Mouse (Mus musculus): ENCODE results near the gene H2-Ob. TPM values are rescaled to one million over a fixed set of nuclear protein-coding genes. Genes with fewer than 3 reads are reported as not detected.

Gene H2-Ob
- polyA plus RNA-seq (2015; fragmentation: Nextera tagmentation; extraction: Ambion mirVana) = not detected in 2 replicates

DNA sequence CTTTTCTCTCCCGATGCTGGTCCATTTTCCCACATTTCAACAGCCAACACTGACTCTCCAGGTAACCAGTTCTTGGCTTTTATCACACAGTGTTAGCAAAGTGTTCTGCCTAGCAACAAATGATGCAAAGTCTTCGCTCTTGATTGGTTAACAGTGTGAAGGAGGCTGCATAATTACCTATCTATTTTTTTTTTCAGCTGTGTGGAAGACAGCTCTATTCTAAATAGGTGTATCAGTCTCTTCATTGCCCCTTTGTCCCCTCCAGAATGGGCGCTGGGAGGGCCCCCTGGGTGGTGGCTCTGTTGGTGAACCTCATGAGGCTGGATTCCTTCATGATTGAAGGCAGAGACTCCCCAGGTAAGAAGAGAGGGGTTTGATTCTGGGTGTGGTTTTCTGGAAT lies at the start of gene H2-Ob:
Gene H2-Ob (plus strand): TSS at position 198 of the 400 bp plus-strand sequence.
- no peak within 1 kb of the TSS for H3K9ac ChIP-seq
- H3K4me1 ChIP-seq = no peaks in the 10 kb centered on the region
- H3K9me3 ChIP-seq = peaks cover 6% of the 10 kb centered on the region; the same call in 1 of the 2 replicates
- WGBS = 64% methylated on average over 3 of the region's 3 CpGs
- H3K4me3 ChIP-seq = no peak within 1 kb of the TSS
- no peaks in the 10 kb centered on the region for H3K27me3 ChIP-seq
- H3K4me2 ChIP-seq = no peak within 1 kb of the TSS
- no peaks in the 10 kb centered on the region for H3K36me3 ChIP-seq
- ATAC-seq (ENCODE audit: insufficient number of reproducible peaks, insufficient read depth, low FRiP score, low TSS enrichment, low read depth) = no peak
- H3K27ac ChIP-seq = no peak within 1 kb of the TSS

DNA sequence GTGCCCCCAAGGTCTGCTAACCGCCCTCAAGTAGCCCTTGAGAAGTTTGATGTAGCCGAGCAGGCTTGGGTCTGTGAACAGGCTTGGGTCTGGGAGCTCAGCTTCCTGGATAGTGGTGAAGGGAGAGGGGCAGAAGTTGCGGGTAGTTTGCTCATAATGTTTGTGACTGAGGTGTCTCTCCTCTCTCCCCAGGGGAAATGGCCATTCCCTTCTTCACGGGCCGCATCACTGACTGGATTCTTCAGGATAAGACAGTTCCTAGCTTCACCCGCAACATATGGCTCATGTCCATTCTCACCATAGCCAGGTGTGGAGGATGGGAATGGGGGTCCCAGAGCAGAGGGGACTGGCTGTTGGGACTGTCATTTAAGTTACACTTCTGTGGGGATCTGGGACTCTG lies 49.7 kb upstream of the H2-Ob start:
- no peak for ATAC-seq (ENCODE audit: insufficient number of reproducible peaks, insufficient read depth, low FRiP score, low TSS enrichment, low read depth)
- H3K4me2 ChIP-seq = no peak overlapping the region
- H3K9ac ChIP-seq = no peak overlapping the region
- H3K27ac ChIP-seq = no peak overlapping the region
- no peaks in the 10 kb centered on the region for H3K9me3 ChIP-seq
- H3K36me3 ChIP-seq = no peaks in the 10 kb centered on the region
- H3K4me1 ChIP-seq = peaks cover 14% of the 10 kb centered on the region
- WGBS = 70% methylated on average over 6 of the region's 6 CpGs
- H3K27me3 ChIP-seq = peaks cover 88% of the 10 kb centered on the region
- H3K4me3 ChIP-seq = no peak overlapping the region

DNA sequence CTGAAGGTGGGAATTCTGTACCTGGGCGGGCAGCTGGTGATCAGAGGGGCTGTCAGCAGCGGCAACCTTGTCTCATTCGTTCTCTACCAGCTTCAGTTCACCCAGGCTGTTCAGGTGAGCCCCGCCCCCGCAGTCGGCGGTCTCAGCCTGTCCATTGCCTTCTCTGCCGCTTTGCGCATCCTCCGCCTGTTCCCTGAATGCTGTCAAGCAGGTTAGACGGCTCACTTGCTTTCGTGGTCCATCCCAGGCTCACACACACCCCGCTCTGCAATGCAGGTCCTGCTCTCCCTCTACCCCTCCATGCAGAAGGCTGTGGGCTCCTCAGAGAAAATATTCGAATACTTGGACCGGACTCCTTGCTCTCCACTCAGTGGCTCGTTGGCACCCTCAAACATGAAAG lies 45.9 kb upstream of the H2-Ob start:
- H3K9ac ChIP-seq = 0 out of 2 replicates have a peak overlapping the region, but pooled peaks have one; percentile 11
- ATAC-seq (ENCODE audit: insufficient number of reproducible peaks, insufficient read depth, low FRiP score, low TSS enrichment, low read depth) = no peak
- peak overlapping the region; percentile 14; the same call in 1 of the 2 replicates for H3K4me2 ChIP-seq
- no peak overlapping the region for H3K4me3 ChIP-seq
- WGBS = 16% methylated on average over 16 of the region's 16 CpGs
- H3K27ac ChIP-seq = no peak overlapping the region
- H3K9me3 ChIP-seq = no peaks in the 10 kb centered on the region
- H3K36me3 ChIP-seq = no peaks in the 10 kb centered on the region
- H3K27me3 ChIP-seq = peaks cover 95% of the 10 kb centered on the region
- H3K4me1 ChIP-seq = peaks cover 13% of the 10 kb centered on the region

DNA sequence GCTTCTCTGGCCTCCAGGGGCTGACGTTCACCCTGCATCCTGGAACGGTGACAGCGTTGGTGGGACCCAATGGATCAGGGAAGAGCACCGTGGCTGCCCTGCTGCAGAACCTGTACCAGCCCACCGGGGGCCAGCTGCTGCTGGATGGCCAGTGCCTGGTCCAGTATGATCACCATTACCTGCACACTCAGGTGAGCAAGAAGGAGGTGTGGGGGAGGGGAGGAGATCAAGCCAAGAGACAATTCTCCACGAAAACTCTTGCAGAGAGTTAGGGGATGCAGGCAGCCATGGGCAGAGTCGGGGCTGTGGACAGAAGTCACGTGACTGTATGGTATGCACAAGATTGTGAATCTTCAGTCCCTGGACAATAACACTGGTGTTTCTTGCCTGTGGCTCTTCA lies 45.2 kb upstream of the H2-Ob start:
- Histone ChIP-seq H3K4me2 (no peak overlapping the region), H3K27ac (no peak overlapping the region), H3K9ac (no peak overlapping the region), H3K36me3 (no peaks in the 10 kb centered on the region), H3K4me3 (no peak overlapping the region), H3K27me3 (peaks cover 95% of the 10 kb centered on the region), H3K9me3 (no peaks in the 10 kb centered on the region), H3K4me1 (peaks cover 14% of the 10 kb centered on the region)
- WGBS = 58% methylated on average over 8 of the region's 8 CpGs
- ATAC-seq (ENCODE audit: insufficient number of reproducible peaks, insufficient read depth, low FRiP score, low TSS enrichment, low read depth) = no peak

DNA sequence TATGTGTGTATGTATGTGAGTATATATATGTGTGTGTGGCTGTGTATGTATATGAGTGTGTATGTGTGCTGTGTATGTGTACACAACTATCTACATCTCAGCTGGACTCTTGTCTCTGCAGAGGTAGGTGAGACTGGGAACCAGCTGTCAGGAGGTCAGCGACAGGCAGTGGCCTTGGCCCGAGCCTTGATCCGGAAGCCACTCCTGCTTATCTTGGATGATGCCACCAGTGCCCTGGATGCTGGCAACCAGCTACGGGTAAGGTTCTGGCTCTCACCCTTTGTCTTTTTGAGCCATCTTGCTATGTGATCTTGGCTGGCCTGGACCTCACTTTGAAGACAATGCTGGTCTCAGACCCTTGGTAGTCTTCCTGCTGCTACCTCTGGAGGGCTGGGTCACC lies 44.0 kb upstream of the H2-Ob start:
- Histone ChIP-seq H3K9me3 (no peaks in the 10 kb centered on the region), H3K27ac (no peak overlapping the region), H3K4me2 (no peak overlapping the region), H3K36me3 (no peaks in the 10 kb centered on the region), H3K9ac (no peak overlapping the region), H3K27me3 (peaks cover 96% of the 10 kb centered on the region), H3K4me3 (no peak overlapping the region), H3K4me1 (peaks cover 15% of the 10 kb centered on the region)
- ATAC-seq (ENCODE audit: insufficient number of reproducible peaks, insufficient read depth, low FRiP score, low TSS enrichment, low read depth) = no peak
- WGBS = 79% methylated on average over 4 of the region's 4 CpGs

DNA sequence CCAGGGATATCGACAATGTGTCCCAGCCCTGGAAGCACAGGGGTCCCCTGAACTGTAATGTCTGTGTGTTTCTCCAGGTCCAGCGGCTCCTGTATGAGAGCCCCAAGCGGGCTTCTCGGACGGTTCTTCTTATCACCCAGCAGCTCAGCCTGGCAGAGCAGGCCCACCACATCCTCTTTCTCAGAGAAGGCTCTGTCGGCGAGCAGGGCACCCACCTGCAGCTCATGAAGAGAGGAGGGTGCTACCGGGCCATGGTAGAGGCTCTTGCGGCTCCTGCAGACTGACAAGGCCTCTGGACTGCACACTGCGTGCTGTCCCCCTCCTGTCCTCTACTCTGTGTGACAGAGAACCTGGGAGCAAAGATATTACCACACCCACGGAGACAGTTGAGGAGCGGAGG lies 42.2 kb upstream of the H2-Ob start:
- no peaks in the 10 kb centered on the region for H3K9me3 ChIP-seq
- WGBS = 34% methylated on average over 12 of the region's 12 CpGs
- no peak overlapping the region for H3K9ac ChIP-seq
- H3K4me2 ChIP-seq = no peak overlapping the region
- no peak overlapping the region for H3K27ac ChIP-seq
- peaks cover 98% of the 10 kb centered on the region for H3K27me3 ChIP-seq
- H3K4me1 ChIP-seq = peaks cover 15% of the 10 kb centered on the region
- no peak for ATAC-seq (ENCODE audit: insufficient number of reproducible peaks, insufficient read depth, low FRiP score, low TSS enrichment, low read depth)
- no peaks in the 10 kb centered on the region for H3K36me3 ChIP-seq
- H3K4me3 ChIP-seq = no peak overlapping the region

DNA sequence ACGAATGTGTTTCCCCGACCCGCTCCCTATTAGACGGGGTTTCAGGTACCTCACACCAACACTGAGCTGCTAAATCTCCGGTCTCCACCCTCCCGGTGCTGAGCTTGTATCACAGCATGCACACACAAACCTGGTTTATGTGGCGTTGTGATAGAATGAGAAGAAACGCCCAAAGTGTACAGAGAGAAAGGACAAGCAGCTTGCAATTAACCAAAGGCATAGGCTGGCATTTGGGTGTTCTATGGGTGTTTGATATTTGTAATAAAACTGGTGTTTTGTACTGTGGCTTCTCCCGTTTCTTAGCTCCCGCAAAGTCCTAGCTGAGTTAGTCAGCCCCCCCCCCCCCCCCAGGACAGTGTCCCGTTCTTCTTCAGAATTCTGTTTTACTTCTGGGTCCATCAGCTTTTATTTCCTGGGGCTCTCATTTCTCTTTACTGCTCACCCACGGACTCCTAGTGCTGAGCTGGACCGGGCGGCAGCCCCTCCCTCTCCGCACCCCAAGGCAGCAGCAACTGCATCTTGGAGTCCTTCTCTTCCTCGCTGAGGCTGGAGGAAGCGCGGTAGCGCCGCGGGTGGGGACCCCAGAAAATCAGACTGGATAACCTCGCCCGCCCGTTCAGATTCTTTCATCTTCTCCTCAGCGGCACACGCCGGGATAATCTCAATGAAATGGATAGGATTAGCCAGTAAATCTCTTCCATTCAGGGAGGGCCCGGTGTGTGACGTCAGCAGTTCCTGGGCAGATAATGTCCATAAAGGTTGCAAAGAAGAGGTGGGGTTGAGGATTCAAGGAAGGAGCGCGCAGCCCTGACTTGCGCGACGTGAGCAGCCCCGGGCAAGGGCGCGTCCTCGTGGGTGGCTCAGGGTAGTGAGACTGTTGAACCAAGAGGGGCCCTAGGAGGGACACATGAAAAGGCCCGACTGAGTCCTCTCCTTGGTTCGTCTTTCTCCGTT lies 41.5 kb upstream of the H2-Ob start, which contains the start of gene Psmb8:
Gene Psmb8 (plus strand): TSS at position 781 of the 954 bp plus-strand sequence.
- peak; percentile 75 for ATAC-seq (ENCODE audit: insufficient number of reproducible peaks, insufficient read depth, low FRiP score, low TSS enrichment, low read depth)
- 4% methylated on average over 41 of the region's 41 CpGs for WGBS

DNA sequence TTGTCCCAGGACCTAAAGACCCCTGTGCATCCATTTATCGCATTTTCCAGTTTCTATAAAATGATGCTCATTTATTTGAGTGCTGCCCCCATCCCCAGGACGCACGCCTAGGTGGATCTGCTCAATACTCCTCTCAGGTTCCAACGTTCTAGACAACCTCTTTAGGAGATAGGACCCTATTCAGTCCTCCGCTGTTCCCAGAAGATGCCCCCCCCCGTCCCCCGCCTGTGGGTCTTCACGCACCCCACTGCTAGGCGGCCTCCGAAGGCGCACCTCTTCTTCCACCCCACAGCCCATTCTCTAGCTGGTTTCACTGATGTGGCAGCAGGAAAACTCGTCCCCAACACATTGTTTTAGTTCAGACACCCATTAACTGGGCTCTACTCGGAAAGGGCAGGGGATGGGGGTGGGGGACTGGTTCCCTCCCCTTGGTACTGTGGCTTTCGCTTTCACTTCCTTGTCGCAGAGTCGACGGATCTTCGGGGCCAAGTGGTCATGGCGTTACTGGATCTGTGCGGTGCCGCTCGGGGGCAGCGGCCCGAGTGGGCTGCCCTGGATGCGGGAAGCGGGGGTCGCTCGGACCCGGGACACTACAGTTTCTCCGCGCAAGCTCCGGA lies 40.7 kb upstream of the H2-Ob start:
- Histone ChIP-seq H3K27ac (no peak overlapping the region), H3K4me3 (peak overlapping the region; percentile 45), H3K9ac (peak overlapping the region; percentile 47; the same call in 1 of the 2 replicates), H3K4me1 (peaks cover 15% of the 10 kb centered on the region), H3K36me3 (no peaks in the 10 kb centered on the region), H3K27me3 (peaks cover 92% of the 10 kb centered on the region), H3K4me2 (peak overlapping the region; percentile 73), H3K9me3 (no peaks in the 10 kb centered on the region)
- WGBS = 2% methylated on average over 32 of the region's 32 CpGs
- no peak for ATAC-seq (ENCODE audit: insufficient number of reproducible peaks, insufficient read depth, low FRiP score, low TSS enrichment, low read depth)

More for the DNA sequence above, 41.5 kb upstream of the H2-Ob start, which contains the start of gene Psmb8:
- H3K27me3 ChIP-seq = peaks cover 95% of the 10 kb centered on the region
- peaks cover 15% of the 10 kb centered on the region for H3K4me1 ChIP-seq
- H3K4me2 ChIP-seq = peak within 1 kb of the TSS; percentile 73
- peak within 1 kb of the TSS; percentile 45 for H3K4me3 ChIP-seq
- no peaks in the 10 kb centered on the region for H3K9me3 ChIP-seq
- no peaks in the 10 kb centered on the region for H3K36me3 ChIP-seq
- H3K27ac ChIP-seq = no peak within 1 kb of the TSS
- H3K9ac ChIP-seq = peak within 1 kb of the TSS; percentile 47

DNA sequence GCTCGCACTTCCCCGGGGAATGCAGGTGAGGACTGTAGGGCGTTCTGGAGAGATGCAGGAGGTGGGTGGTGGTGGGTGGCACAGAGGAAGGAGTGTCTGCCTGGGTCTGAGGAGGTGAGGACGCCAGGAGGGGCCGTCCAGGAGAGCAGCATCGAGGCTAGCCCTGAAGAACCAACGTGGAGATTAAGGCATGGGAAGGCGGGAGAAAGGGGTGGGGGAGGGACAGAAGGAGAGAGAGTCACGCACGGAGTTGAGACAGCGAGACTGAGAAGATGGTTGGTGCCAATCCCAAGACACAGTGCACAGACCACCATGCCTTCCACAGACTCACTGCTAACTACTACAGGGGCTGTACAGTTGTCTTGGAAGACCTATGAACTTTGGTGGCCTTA lies 40.2 kb upstream of the H2-Ob start:
- Histone ChIP-seq H3K9ac (peak overlapping the region; percentile 47; the same call in 1 of the 2 replicates), H3K4me3 (peak overlapping the region; percentile 45), H3K27ac (no peak overlapping the region), H3K4me2 (peak overlapping the region; percentile 73), H3K36me3 (no peaks in the 10 kb centered on the region), H3K27me3 (peaks cover 92% of the 10 kb centered on the region), H3K9me3 (no peaks in the 10 kb centered on the region), H3K4me1 (peaks cover 15% of the 10 kb centered on the region)
- no peak for ATAC-seq (ENCODE audit: insufficient number of reproducible peaks, insufficient read depth, low FRiP score, low TSS enrichment, low read depth)
- WGBS = 10% methylated on average over 11 of the region's 11 CpGs

DNA sequence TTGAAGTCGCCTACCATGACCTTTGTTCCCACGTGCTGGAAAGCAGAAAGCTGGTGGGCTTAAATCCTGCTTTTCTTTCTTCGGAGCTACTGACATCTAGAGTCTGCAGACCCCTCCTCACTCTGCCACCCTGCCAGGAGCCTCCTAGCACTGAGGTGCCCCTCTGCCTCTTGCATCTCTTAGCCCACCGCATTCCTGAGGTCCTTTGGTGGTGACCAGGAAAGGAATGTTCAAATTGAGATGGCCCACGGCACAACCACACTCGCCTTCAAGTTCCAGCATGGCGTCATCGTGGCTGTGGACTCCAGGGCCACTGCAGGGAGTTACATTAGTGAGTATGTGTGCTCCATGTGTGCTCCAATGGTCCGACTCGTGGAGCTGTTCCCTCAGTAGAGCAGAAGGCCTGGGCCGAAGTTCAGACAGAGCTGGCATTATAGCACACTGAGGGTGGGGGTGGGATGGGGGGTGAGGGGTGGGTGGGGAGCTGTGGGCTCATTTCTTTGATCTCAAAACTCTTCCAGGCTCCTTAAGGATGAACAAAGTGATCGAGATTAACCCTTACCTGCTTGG lies 39.6 kb upstream of the H2-Ob start:
- Histone ChIP-seq H3K9ac (no peak overlapping the region), H3K4me2 (no peak overlapping the region), H3K9me3 (no peaks in the 10 kb centered on the region), H3K4me1 (peaks cover 15% of the 10 kb centered on the region), H3K27me3 (peaks cover 90% of the 10 kb centered on the region), H3K36me3 (no peaks in the 10 kb centered on the region), H3K4me3 (no peak overlapping the region), H3K27ac (no peak overlapping the region)
- WGBS = 61% methylated on average over 12 of the region's 12 CpGs
- no peak for ATAC-seq (ENCODE audit: insufficient number of reproducible peaks, insufficient read depth, low FRiP score, low TSS enrichment, low read depth)

DNA sequence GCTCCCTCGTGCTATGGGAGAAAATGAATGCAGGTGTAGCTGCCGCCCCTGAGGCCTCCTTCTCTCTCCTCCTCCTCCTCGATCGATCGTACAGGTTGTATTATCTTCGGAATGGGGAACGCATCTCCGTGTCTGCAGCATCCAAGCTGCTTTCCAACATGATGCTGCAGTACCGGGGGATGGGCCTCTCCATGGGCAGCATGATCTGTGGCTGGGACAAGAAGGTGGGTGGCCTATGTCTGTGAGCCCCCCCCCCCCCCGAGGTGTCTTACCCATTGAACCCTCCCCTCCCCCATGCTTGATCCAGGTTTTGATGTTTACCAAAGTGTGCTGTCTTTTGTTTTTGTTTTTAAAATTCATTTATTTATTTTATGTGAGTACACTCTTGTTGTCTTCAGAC lies 38.7 kb upstream of the H2-Ob start:
- Histone ChIP-seq H3K36me3 (no peaks in the 10 kb centered on the region), H3K4me1 (peaks cover 19% of the 10 kb centered on the region), H3K27me3 (peaks cover 88% of the 10 kb centered on the region), H3K9ac (no peak overlapping the region), H3K4me3 (no peak overlapping the region), H3K9me3 (no peaks in the 10 kb centered on the region), H3K4me2 (no peak overlapping the region), H3K27ac (no peak overlapping the region)
- WGBS = 80% methylated on average over 10 of the region's 10 CpGs
- no peak for ATAC-seq (ENCODE audit: insufficient number of reproducible peaks, insufficient read depth, low FRiP score, low TSS enrichment, low read depth)

Data from embryonic facial prominence, embryonic 13.5 days (tissue).